Comparison of ENCODE assay signal across 9 mouse cellular contexts in genomic region chr13:42711510-42711909, GRCm38 (mm10). TPM values are rescaled to one million over a fixed set of nuclear protein-coding genes. Genes with fewer than 3 reads are reported as not detected.
DNase-seq lines count a peak whose midpoint lies in the region; ATAC-seq and TF ChIP-seq lines count a peak whose summit lies in the region.
"Had no signal": no experiment of that assay in that cellular context is flagged by ENCODE, and none has a peak within 500 bp of the region (broad histone marks: within the 10 kb centered on the region; RNA-seq: fewer than 3 reads in every experiment).

No protein-coding gene starts in this region.

- DNase-seq in kidney, adult 9 months: peak; percentile 31
- DNase-seq in kidney, adult 11 months: no peak
- peak; percentile 71 for DNase-seq in adrenal gland, postnatal 10 days
- no peak for DNase-seq in thymus, postnatal 10 days (ENCODE audit: low spot score in 2 of 2)
- DNase-seq in cerebellum, adult 2 months: no peak

- H3K9me3 ChIP-seq in hindbrain, embryonic 12.5 days (replicated peaks): no peaks in the 10 kb centered on the region
- no peaks in the 10 kb centered on the region for H3K9me3 ChIP-seq in midbrain, embryonic 13.5 days

- no peak overlapping the region for H3K4me3 ChIP-seq in hindbrain, embryonic 12.5 days
- 0 out of 2 replicates have a peak overlapping the region, but pooled peaks have one; percentile 3 for H3K4me3 ChIP-seq in midbrain, embryonic 13.5 days (replicated peaks)
- no peak overlapping the region for H3K4me3 ChIP-seq in cerebellum, adult 2 months (replicated peaks; ENCODE audit: insufficient read depth, low read depth, low read length)

- no peak overlapping the region for H3K27ac ChIP-seq in hindbrain, embryonic 12.5 days
- H3K27ac ChIP-seq in midbrain, embryonic 13.5 days: no peak overlapping the region
- no peak overlapping the region for H3K27ac ChIP-seq in cerebellum, adult 2 months (ENCODE audit: insufficient read depth, low read length)
- H3K27ac ChIP-seq: macrophage had no signal

- H3K27me3 ChIP-seq in hindbrain, embryonic 12.5 days: peaks cover 9% of the 10 kb centered on the region; the same call in 1 of the 2 replicates
- 0 out of 2 replicates have a peak, but pooled peaks cover 3% of the 10 kb centered on the region for H3K27me3 ChIP-seq in midbrain, embryonic 13.5 days
- H3K27me3 ChIP-seq in cerebellum, adult 2 months (ENCODE audit: control insufficient read depth, insufficient read depth, low read length): no peaks in the 10 kb centered on the region

- peaks cover 19% of the 10 kb centered on the region for H3K4me1 ChIP-seq in hindbrain, embryonic 12.5 days
- peaks cover 29% of the 10 kb centered on the region for H3K4me1 ChIP-seq in midbrain, embryonic 13.5 days (replicated peaks)
- H3K4me1 ChIP-seq in cerebellum, adult 2 months (ENCODE audit: control insufficient read depth, insufficient read depth, low read length): no peaks in the 10 kb centered on the region

- no peak overlapping the region for H3K9ac ChIP-seq in hindbrain, embryonic 12.5 days
- 0 out of 2 replicates have a peak overlapping the region, but pooled peaks have one; percentile 19 for H3K9ac ChIP-seq in midbrain, embryonic 13.5 days (replicated peaks)

- ATAC-seq in hindbrain, embryonic 12.5 days (ENCODE audit: low FRiP score): no peak
- ATAC-seq in midbrain, embryonic 13.5 days: no peak
- no peak for ATAC-seq in megakaryocyte-erythroid progenitor cell, adult 5-6 weeks (replicated peaks; ENCODE audit: low FRiP score, low TSS enrichment, poor library complexity, severe bottlenecking)

- WGBS in hindbrain, embryonic 12.5 days: 29% methylated on average over 2 of the region's 2 CpGs
- WGBS in midbrain, embryonic 13.5 days: 44% methylated on average over 2 of the region's 2 CpGs
- 53% methylated on average over 2 of the region's 2 CpGs for WGBS in cerebellum, adult 2 months

- TF ChIP-seq POLR2A in cerebellum, adult 2 months (IDR thresholded peaks at IDR 0.05; ENCODE audit: borderline replicate concordance, insufficient read depth, low read length): no peak

- TF ChIP-seq CTCF in cerebellum, adult 2 months (IDR thresholded peaks at IDR 0.05; ENCODE audit: borderline replicate concordance, insufficient read depth, low read depth, low read length): no peak

- peak overlapping the region; percentile 7; the same call in 1 of the 2 replicates for H3K4me2 ChIP-seq in hindbrain, embryonic 12.5 days (replicated peaks)
- H3K4me2 ChIP-seq in midbrain, embryonic 13.5 days (replicated peaks): peak overlapping the region; percentile 58

- no peaks in the 10 kb centered on the region for H3K36me3 ChIP-seq in hindbrain, embryonic 12.5 days
- no peaks in the 10 kb centered on the region for H3K36me3 ChIP-seq in midbrain, embryonic 13.5 days

RNA-seq across cellular contexts. Expression of gene Phactr1, which starts 31.1 kb away (rescaled TPM):
- 10 to 100 TPM; 12.9 to 13.9 TPM for total RNA-seq in adrenal gland, postnatal 10 days (2021)
- polyA plus RNA-seq in hindbrain, embryonic 12.5 days (2016; fragmentation: Nextera tagmentation; extraction: Ambion mirVana): 23.6 and 25.0 TPM in 2 replicates
- polyA plus RNA-seq in midbrain, embryonic 13.5 days (2015; fragmentation: Nextera tagmentation; extraction: Ambion mirVana): 41.5 and 45.1 TPM in 2 replicates
- total RNA-seq in megakaryocyte-erythroid progenitor cell, adult 5-6 weeks (2014; fragmentation: Nextera tagmentation): not detected in 2 replicates
- 0.47 TPM in 1 of 2 replicates, not detected in the other for total RNA-seq in megakaryocyte-erythroid progenitor cell, adult 5-6 weeks (2017)
- polyA plus RNA-seq in cerebellum, adult 2 months (2012; rRNA removed): 46.9 and 50.4 TPM in 2 replicates

Comparison
In these comparisons a context has a peak if more than half of its experiments do, and no peak if none do; other contexts are left out.
1. DNase-seq: peak in kidney, adult 9 months (single experiment) and adrenal gland, postnatal 10 days (single experiment); none in kidney, adult 11 months (single experiment), thymus, postnatal 10 days (0 of 2) and cerebellum, adult 2 months (0 of 2).